9 mouse cellular contexts compared by ENCODE assay signal in genomic region chr12:85571312-85571711, GRCm38 (mm10). TPM values are rescaled to one million over a fixed set of nuclear protein-coding genes. Genes with fewer than 3 reads are reported as not detected.
DNase-seq lines count a peak whose midpoint lies in the region; ATAC-seq and TF ChIP-seq lines count a peak whose summit lies in the region.
"Had no signal": no experiment of that assay in that cellular context is flagged by ENCODE, and none has a peak within 500 bp of the region (broad histone marks: within the 10 kb centered on the region; RNA-seq: fewer than 3 reads in every experiment).

No protein-coding gene starts in this region.

- WGBS in midbrain, embryonic 14.5 days, result 78% methylated on average over 11 of the region's 11 CpGs
- 84% methylated on average over 11 of the region's 11 CpGs for WGBS in midbrain, embryonic 11.5 days
- 77% methylated on average over 11 of the region's 11 CpGs for WGBS in kidney, embryonic 15.5 days

- H3K27me3 ChIP-seq in midbrain, embryonic 14.5 days (ENCODE audit: control insufficient read depth, insufficient read depth, low read length), result no peaks in the 10 kb centered on the region
- H3K27me3 ChIP-seq in midbrain, embryonic 11.5 days (ENCODE audit: control insufficient read depth, insufficient read depth, low read length), result no peaks in the 10 kb centered on the region
- no peaks in the 10 kb centered on the region for H3K27me3 ChIP-seq in kidney, embryonic 15.5 days
- H3K27me3 ChIP-seq: liver, embryonic 13.5 days had no signal

- H3K4me2 ChIP-seq in midbrain, embryonic 14.5 days (ENCODE audit: low read length), result no peak overlapping the region
- H3K4me2 ChIP-seq in midbrain, embryonic 11.5 days, result no peak overlapping the region
- H3K4me2 ChIP-seq in kidney, embryonic 15.5 days, result no peak overlapping the region
- H3K4me2 ChIP-seq: liver, embryonic 13.5 days had no signal

- H3K4me3 ChIP-seq in midbrain, embryonic 14.5 days (replicated peaks; ENCODE audit: low read depth, low read length), result no peak overlapping the region
- no peak overlapping the region for H3K4me3 ChIP-seq in midbrain, embryonic 11.5 days (ENCODE audit: low read depth, low read length)
- H3K4me3 ChIP-seq in gastrocnemius, adult 2 months, result peak overlapping the region; percentile 72
- H3K4me3 ChIP-seq in kidney, embryonic 15.5 days (replicated peaks), result no peak overlapping the region
- H3K4me3 ChIP-seq: liver, embryonic 13.5 days had no signal

- H3K9ac ChIP-seq in midbrain, embryonic 14.5 days (replicated peaks; ENCODE audit: low read length), result no peak overlapping the region
- H3K9ac ChIP-seq in midbrain, embryonic 11.5 days (ENCODE audit: low read length), result no peak overlapping the region
- H3K9ac ChIP-seq in kidney, embryonic 15.5 days, result no peak overlapping the region
- H3K9ac ChIP-seq: liver, embryonic 13.5 days had no signal

- TF ChIP-seq CTCF in gastrocnemius, adult 2 months (IDR thresholded peaks at IDR 0.05), result no peak

- H3K36me3 ChIP-seq in midbrain, embryonic 14.5 days (ENCODE audit: control insufficient read depth, insufficient read depth, low read length), result no peaks in the 10 kb centered on the region
- H3K36me3 ChIP-seq in midbrain, embryonic 11.5 days (ENCODE audit: control insufficient read depth, insufficient read depth, low read length), result no peaks in the 10 kb centered on the region
- H3K36me3 ChIP-seq in kidney, embryonic 15.5 days, result no peaks in the 10 kb centered on the region
- H3K36me3 ChIP-seq: liver, embryonic 13.5 days had no signal

- intact Hi-C loops in gastrocnemius, adult 2 months (cut with DNase I), result loop anchor here (5.0 kb wide), 1 partner anchor 39 kb away; no protein-coding TSS in a partner anchor

- H3K9me3 ChIP-seq in midbrain, embryonic 14.5 days (ENCODE audit: control insufficient read depth, low read length), result no peaks in the 10 kb centered on the region
- no peaks in the 10 kb centered on the region for H3K9me3 ChIP-seq in midbrain, embryonic 11.5 days (ENCODE audit: control insufficient read depth, low read length)
- H3K9me3 ChIP-seq in kidney, embryonic 15.5 days (replicated peaks), result no peaks in the 10 kb centered on the region
- H3K9me3 ChIP-seq: liver, embryonic 13.5 days had no signal

- H3K27ac ChIP-seq in midbrain, embryonic 14.5 days (replicated peaks; ENCODE audit: low read depth, low read length), result no peak overlapping the region
- no peak overlapping the region for H3K27ac ChIP-seq in midbrain, embryonic 11.5 days (ENCODE audit: low read depth, low read length)
- peak overlapping the region; percentile 89 for H3K27ac ChIP-seq in gastrocnemius, adult 2 months
- no peak overlapping the region for H3K27ac ChIP-seq in kidney, embryonic 15.5 days
- H3K27ac ChIP-seq: liver, embryonic 13.5 days had no signal

- DNase-seq in midbrain, embryonic 14.5 days, result peak; percentile 41
- no peak for DNase-seq in midbrain, embryonic 11.5 days (ENCODE audit: low spot score, missing footprints)
- peak; percentile 87 for DNase-seq in brain, adult 2 months (ENCODE audit: low read depth, low spot score)
- DNase-seq in gastrocnemius, adult 2 months, result peak; percentile 77
- peak; percentile 50 for DNase-seq in layer of hippocampus, adult 9-11 months
- peak; percentile 37 for DNase-seq in right cerebral cortex, postnatal 14 days
- DNase-seq in spleen, adult 12 weeks (ENCODE audit: low spot score), result no peak
- DNase-seq: liver, embryonic 13.5 days had no signal

- H3K4me1 ChIP-seq in midbrain, embryonic 14.5 days (ENCODE audit: control insufficient read depth, insufficient read depth, low read length), result 0 out of 2 replicates have a peak, but pooled peaks cover 4% of the 10 kb centered on the region
- H3K4me1 ChIP-seq in midbrain, embryonic 11.5 days (ENCODE audit: control insufficient read depth, insufficient read depth, low read length), result peaks cover 2% of the 10 kb centered on the region; the same call in 1 of the 2 replicates
- H3K4me1 ChIP-seq in kidney, embryonic 15.5 days, result 0 out of 2 replicates have a peak, but pooled peaks cover 7% of the 10 kb centered on the region

- ATAC-seq in midbrain, embryonic 14.5 days (ENCODE audit: low FRiP score, low TSS enrichment), result no peak
- no peak for ATAC-seq in midbrain, embryonic 11.5 days (ENCODE audit: low FRiP score)
- ATAC-seq in kidney, embryonic 15.5 days (replicated peaks; ENCODE audit: low FRiP score), result no peak

RNA-seq across cellular contexts. Expression of gene Jdp2, which starts 27.5 kb away (rescaled TPM):
- polyA plus RNA-seq in midbrain, embryonic 14.5 days (2014; fragmentation: Nextera tagmentation; extraction: Ambion mirVana), result 0.68 and 1.1 TPM in 2 replicates
- polyA plus RNA-seq in midbrain, embryonic 11.5 days (2014; fragmentation: Nextera tagmentation; extraction: Ambion mirVana), result 0.11 and 0.29 TPM in 2 replicates
- total RNA-seq in gastrocnemius, adult 2 months (2021), result 1 to 10 TPM; 3.9 to 8.8 TPM
- polyA plus RNA-seq in kidney, embryonic 15.5 days (2015; fragmentation: Nextera tagmentation; extraction: Ambion mirVana), result 0.41 and 0.61 TPM in 2 replicates

Comparison
In these comparisons a context has a peak if more than half of its experiments do, and no peak if none do; other contexts are left out.
1. DNase-seq: peak in midbrain, embryonic 14.5 days (single experiment), brain, adult 2 months (single experiment), gastrocnemius, adult 2 months (single experiment), layer of hippocampus, adult 9-11 months (single experiment) and right cerebral cortex, postnatal 14 days (single experiment); none in midbrain, embryonic 11.5 days (single experiment) and spleen, adult 12 weeks (single experiment).